Mouse (Mus musculus): ENCODE data around the gene Coro1b. TPM values are rescaled to one million over a fixed set of nuclear protein-coding genes. Genes with fewer than 3 reads are reported as not detected.

The Coro1b gene
- polyA plus RNA-seq, 1 experiment, result 143 TPM

GRCm38 (mm10) chr19:4193129-4193528 lies 44.7 kb downstream of the Coro1b start:
- Histone ChIP-seq H3K4me3 (ENCODE audit: insufficient read depth, low read length) (peak overlapping the region; percentile 94), H3K4me1 (ENCODE audit: control insufficient read depth, insufficient read depth, low read length) (peaks cover 19% of the 10 kb centered on the region), H3K27ac (ENCODE audit: insufficient read depth, low read length) (no peak overlapping the region)
- TF ChIP-seq CTCF (IDR thresholded peaks at IDR 0.05; ENCODE audit: borderline replicate concordance, insufficient read depth, low read length) (no peak), POLR2A (IDR thresholded peaks at IDR 0.05; ENCODE audit: low read depth, low read length) (no peak)

GRCm38 (mm10) chr19:4194021-4194724 lies 45.8 kb downstream of the Coro1b start:
- peaks cover 19% of the 10 kb centered on the region for H3K4me1 ChIP-seq (ENCODE audit: control insufficient read depth, insufficient read depth, low read length)
- no peak overlapping the region for H3K27ac ChIP-seq (ENCODE audit: insufficient read depth, low read length)
- TF ChIP-seq POLR2A (IDR thresholded peaks at IDR 0.05; ENCODE audit: low read depth, low read length) (peak; percentile 14; the same call in 1 of the 2 replicates), CTCF (IDR thresholded peaks at IDR 0.05; ENCODE audit: borderline replicate concordance, insufficient read depth, low read length) (no peak)
- no peak overlapping the region for H3K4me3 ChIP-seq (ENCODE audit: insufficient read depth, low read length)

GRCm38 (mm10) chr19:4194776-4195650 lies 46.6 kb downstream of the Coro1b start:
- peaks cover 21% of the 10 kb centered on the region for H3K4me1 ChIP-seq (ENCODE audit: control insufficient read depth, insufficient read depth, low read length)
- H3K4me3 ChIP-seq (ENCODE audit: insufficient read depth, low read length), result no peak overlapping the region
- H3K27ac ChIP-seq (ENCODE audit: insufficient read depth, low read length), result no peak overlapping the region
- peak; percentile 15; the same call in 1 of the 2 replicates for TF ChIP-seq POLR2A (IDR thresholded peaks at IDR 0.05; ENCODE audit: low read depth, low read length)
- no peak for TF ChIP-seq CTCF (IDR thresholded peaks at IDR 0.05; ENCODE audit: borderline replicate concordance, insufficient read depth, low read length)

- no peak overlapping the region for H3K27ac ChIP-seq (ENCODE audit: insufficient read depth, low read length)
- TF ChIP-seq POLR2A (IDR thresholded peaks at IDR 0.05; ENCODE audit: low read depth, low read length) (no peak), CTCF (IDR thresholded peaks at IDR 0.05; ENCODE audit: borderline replicate concordance, insufficient read depth, low read length) (no peak)
- H3K4me1 ChIP-seq (ENCODE audit: control insufficient read depth, insufficient read depth, low read length), result peaks cover 24% of the 10 kb centered on the region
These were observed 47.6 kb downstream of the Coro1b start for GRCm38 (mm10) chr19:4196048-4196447.

GRCm38 (mm10) chr19:4196548-4196947 lies 48.1 kb downstream of the Coro1b start:
- H3K4me1 ChIP-seq (ENCODE audit: control insufficient read depth, insufficient read depth, low read length), result peaks cover 21% of the 10 kb centered on the region
- TF ChIP-seq CTCF (IDR thresholded peaks at IDR 0.05; ENCODE audit: borderline replicate concordance, insufficient read depth, low read length), result no peak
- no peak for TF ChIP-seq POLR2A (IDR thresholded peaks at IDR 0.05; ENCODE audit: low read depth, low read length)
- no peak overlapping the region for H3K4me3 ChIP-seq (ENCODE audit: insufficient read depth, low read length)
- no peak overlapping the region for H3K27ac ChIP-seq (ENCODE audit: insufficient read depth, low read length)

More at GRCm38 (mm10) chr19:4196048-4196447, 47.6 kb downstream of the Coro1b start:
- no peak overlapping the region for H3K4me3 ChIP-seq (ENCODE audit: insufficient read depth, low read length)

- 0 out of 2 replicates have a peak, but pooled peaks have one; percentile 11 for TF ChIP-seq POLR2A (IDR thresholded peaks at IDR 0.05; ENCODE audit: low read depth, low read length)
- no peak for TF ChIP-seq CTCF (IDR thresholded peaks at IDR 0.05; ENCODE audit: borderline replicate concordance, insufficient read depth, low read length)
- Histone ChIP-seq H3K4me3 (ENCODE audit: insufficient read depth, low read length) (no peak overlapping the region), H3K27ac (ENCODE audit: insufficient read depth, low read length) (no peak overlapping the region), H3K4me1 (ENCODE audit: control insufficient read depth, insufficient read depth, low read length) (peaks cover 20% of the 10 kb centered on the region)
These were observed 48.8 kb downstream of the Coro1b start for GRCm38 (mm10) chr19:4197180-4197579.

- TF ChIP-seq POLR2A (IDR thresholded peaks at IDR 0.05; ENCODE audit: low read depth, low read length) (peak; percentile 88), CTCF (IDR thresholded peaks at IDR 0.05; ENCODE audit: borderline replicate concordance, insufficient read depth, low read length) (no peak)
- Histone ChIP-seq H3K4me1 (ENCODE audit: control insufficient read depth, insufficient read depth, low read length) (peaks cover 10% of the 10 kb centered on the region), H3K27ac (ENCODE audit: insufficient read depth, low read length) (peak within 1 kb of the TSS; percentile 33), H3K4me3 (ENCODE audit: insufficient read depth, low read length) (peak within 1 kb of the TSS; percentile 61)
These were observed 53.0 kb downstream of the Coro1b start, which contains the start of gene Rad9a for GRCm38 (mm10) chr19:4201291-4201909. Gene Rad9a, minus strand, starts transcription at chr19:4201662.

GRCm38 (mm10) chr19:4202149-4202548 lies 53.7 kb downstream of the Coro1b start:
- Histone ChIP-seq H3K4me3 (ENCODE audit: insufficient read depth, low read length) (peak overlapping the region; percentile 52), H3K4me1 (ENCODE audit: control insufficient read depth, insufficient read depth, low read length) (peaks cover 5% of the 10 kb centered on the region; the same call in 1 of the 2 replicates), H3K27ac (ENCODE audit: insufficient read depth, low read length) (no peak overlapping the region)
- no peak for TF ChIP-seq CTCF (IDR thresholded peaks at IDR 0.05; ENCODE audit: borderline replicate concordance, insufficient read depth, low read length)
- TF ChIP-seq POLR2A (IDR thresholded peaks at IDR 0.05; ENCODE audit: low read depth, low read length), result no peak

- peaks cover 5% of the 10 kb centered on the region; the same call in 1 of the 2 replicates for H3K4me1 ChIP-seq (ENCODE audit: control insufficient read depth, insufficient read depth, low read length)
- TF ChIP-seq POLR2A (IDR thresholded peaks at IDR 0.05; ENCODE audit: low read depth, low read length) (no peak), CTCF (IDR thresholded peaks at IDR 0.05; ENCODE audit: borderline replicate concordance, insufficient read depth, low read length) (no peak)
- no peak overlapping the region for H3K4me3 ChIP-seq (ENCODE audit: insufficient read depth, low read length)
- no peak overlapping the region for H3K27ac ChIP-seq (ENCODE audit: insufficient read depth, low read length)
These were observed 54.7 kb downstream of the Coro1b start for GRCm38 (mm10) chr19:4203148-4203547.

Other genes starting within 250 kb of the Coro1b start
- gene Tcirg1, start 241.5 kb upstream of the Coro1b start, polyA plus RNA-seq (2011; ENCODE audit: insufficient read length, low read depth, missing spikeins), result 56.8 and 60.7 TPM in 2 replicates
- gene Ndufs8, start 235.8 kb upstream of the Coro1b start, polyA plus RNA-seq (2011; ENCODE audit: insufficient read length, low read depth, missing spikeins), result 97.0 and 108 TPM in 2 replicates
- 3.8 and 4.3 TPM in 2 replicates for gene Aldh3b1, start 218.8 kb upstream of the Coro1b start, polyA plus RNA-seq (2011; ENCODE audit: insufficient read length, low read depth, missing spikeins)
- gene Unc93b1, start 213.4 kb upstream of the Coro1b start, polyA plus RNA-seq (2011; ENCODE audit: insufficient read length, low read depth, missing spikeins), result 34.5 and 44.9 TPM in 2 replicates
- not detected in 2 replicates for gene Aldh3b3, start 190.0 kb upstream of the Coro1b start, polyA plus RNA-seq (2011; ENCODE audit: insufficient read length, low read depth, missing spikeins)
- not detected in 2 replicates for gene Aldh3b2, start 176.3 kb upstream of the Coro1b start, polyA plus RNA-seq (2011; ENCODE audit: insufficient read length, low read depth, missing spikeins)
- gene Acy3, start 162.0 kb upstream of the Coro1b start, polyA plus RNA-seq (2011; ENCODE audit: insufficient read length, low read depth, missing spikeins), result 4.9 and 7.7 TPM in 2 replicates
- not detected in 2 replicates for gene Tbx10, start 155.9 kb upstream of the Coro1b start, polyA plus RNA-seq (2011; ENCODE audit: insufficient read length, low read depth, missing spikeins)
- gene Nudt8, start 148.0 kb upstream of the Coro1b start, polyA plus RNA-seq (2011; ENCODE audit: insufficient read length, low read depth, missing spikeins), result 18.5 and 19.7 TPM in 2 replicates
- gene Gm49405, start 148.0 kb upstream of the Coro1b start, polyA plus RNA-seq (2011; ENCODE audit: insufficient read length, low read depth, missing spikeins), result 2.1 TPM in 2 replicates
- gene Doc2g, start 145.3 kb upstream of the Coro1b start, polyA plus RNA-seq (2011; ENCODE audit: insufficient read length, low read depth, missing spikeins), result 2.1 and 3.2 TPM in 2 replicates
- 64.3 and 74.1 TPM in 2 replicates for gene Ndufv1, start 135.8 kb upstream of the Coro1b start, polyA plus RNA-seq (2011; ENCODE audit: insufficient read length, low read depth, missing spikeins)
- 225 and 296 TPM in 2 replicates for gene Gstp1, start 110.6 kb upstream of the Coro1b start, polyA plus RNA-seq (2011; ENCODE audit: insufficient read length, low read depth, missing spikeins)
- 1.7 and 3.1 TPM in 2 replicates for gene Gstp2, start 102.6 kb upstream of the Coro1b start, polyA plus RNA-seq (2011; ENCODE audit: insufficient read length, low read depth, missing spikeins)
- not detected in 2 replicates for gene Gstp3, start 89.0 kb upstream of the Coro1b start, polyA plus RNA-seq (2011; ENCODE audit: insufficient read length, low read depth, missing spikeins)
- gene Cabp2, start 67.0 kb upstream of the Coro1b start, polyA plus RNA-seq (2011; ENCODE audit: insufficient read length, low read depth, missing spikeins), result not detected in 2 replicates
- 25.1 and 32.1 TPM in 2 replicates for gene Cdk2ap2, start 51.4 kb upstream of the Coro1b start, polyA plus RNA-seq (2011; ENCODE audit: insufficient read length, low read depth, missing spikeins)
- 14.5 and 19.5 TPM in 2 replicates for gene Pitpnm1, start 48.6 kb upstream of the Coro1b start, polyA plus RNA-seq (2011; ENCODE audit: insufficient read length, low read depth, missing spikeins)
- gene Aip, start 22.8 kb upstream of the Coro1b start, polyA plus RNA-seq (2011; ENCODE audit: insufficient read length, low read depth, missing spikeins), result 63.9 and 72.7 TPM in 2 replicates
- gene Gpr152, start 8.8 kb upstream of the Coro1b start, polyA plus RNA-seq (2011; ENCODE audit: insufficient read length, low read depth, missing spikeins), result not detected in 2 replicates
- gene Cabp4, start 4.6 kb upstream of the Coro1b start, polyA plus RNA-seq (2011; ENCODE audit: insufficient read length, low read depth, missing spikeins), result not detected in 2 replicates
- gene Ptprcap, start 5.0 kb downstream of the Coro1b start, polyA plus RNA-seq (2011; ENCODE audit: insufficient read length, low read depth, missing spikeins), result 0.50 TPM in 1 of 2 replicates, not detected in the other
- 18.7 and 35.9 TPM in 2 replicates for gene Rps6kb2, start 14.7 kb downstream of the Coro1b start, polyA plus RNA-seq (2011; ENCODE audit: insufficient read length, low read depth, missing spikeins)
- 3.3 and 4.4 TPM in 2 replicates for gene Carns1, start 26.9 kb downstream of the Coro1b start, polyA plus RNA-seq (2011; ENCODE audit: insufficient read length, low read depth, missing spikeins)
- 0.25 and 0.42 TPM in 2 replicates for gene Tbc1d10c, start 42.7 kb downstream of the Coro1b start, polyA plus RNA-seq (2011; ENCODE audit: insufficient read length, low read depth, missing spikeins)
- 327 and 340 TPM in 2 replicates for gene Ppp1ca, start 43.4 kb downstream of the Coro1b start, polyA plus RNA-seq (2011; ENCODE audit: insufficient read length, low read depth, missing spikeins)
- gene Rad9a, start 53.0 kb downstream of the Coro1b start, polyA plus RNA-seq (2011; ENCODE audit: insufficient read length, low read depth, missing spikeins), result 25.5 and 32.3 TPM in 2 replicates
- gene Clcf1, start 65.6 kb downstream of the Coro1b start, polyA plus RNA-seq (2011; ENCODE audit: insufficient read length, low read depth, missing spikeins), result 15.2 and 16.8 TPM in 2 replicates
- gene AC109138.7, start 65.7 kb downstream of the Coro1b start, polyA plus RNA-seq (2011; ENCODE audit: insufficient read length, low read depth, missing spikeins), result not detected in 2 replicates
- 55.2 and 55.8 TPM in 2 replicates for gene Pold4, start 83.3 kb downstream of the Coro1b start, polyA plus RNA-seq (2011; ENCODE audit: insufficient read length, low read depth, missing spikeins)
- 14.0 and 22.5 TPM in 2 replicates for gene Ssh3, start 120.6 kb downstream of the Coro1b start, polyA plus RNA-seq (2011; ENCODE audit: insufficient read length, low read depth, missing spikeins)
- 5.7 and 7.3 TPM in 2 replicates for gene Ankrd13d, start 134.5 kb downstream of the Coro1b start, polyA plus RNA-seq (2011; ENCODE audit: insufficient read length, low read depth, missing spikeins)
- gene Grk2, start 157.6 kb downstream of the Coro1b start, polyA plus RNA-seq (2011; ENCODE audit: insufficient read length, low read depth, missing spikeins), result 40.5 and 41.6 TPM in 2 replicates
- gene Kdm2a, start 249.7 kb downstream of the Coro1b start, polyA plus RNA-seq (2011; ENCODE audit: insufficient read length, low read depth, missing spikeins), result 78.1 and 90.4 TPM in 2 replicates